Mouse (Mus musculus) cortical plate, adult 2 months (tissue): ENCODE data around the gene Rpusd4.

ENCODE experiments used
- CTCF ChIP-seq: fragments of 200-500 bp; IDR thresholded peaks from 2 replicates; pipeline ENCODE4 v1.5.1; 2011; ENCODE audit warnings: mild to moderate bottlenecking, control low read depth, low read length; ENCODE audit not compliant: insufficient read depth; ENCODE audit errors: extremely low read depth
- POLR2A ChIP-seq: fragments of 200-500 bp; IDR thresholded peaks from 2 replicates; pipeline ENCODE4 v1.6.1; 2011; ENCODE audit warnings: mild to moderate bottlenecking, low read length, control low read depth; ENCODE audit not compliant: insufficient read depth; ENCODE audit errors: extremely low read depth

- no peak for TF ChIP-seq CTCF
- no peak for TF ChIP-seq POLR2A
Measured at GRCm38 (mm10) chr9:35290916-35291315, 23.3 kb downstream of the Rpusd4 start.
